Mouse (Mus musculus) kidney, postnatal 4 days (tissue): ENCODE measurements around the gene Rasl11a.
"Not testable (repeated sequence)": the region's sequence is repeated elsewhere in the genome, so short reads cannot be mapped to it uniquely, and the experiment has no call there.

Experiments
- DNase-seq, 2 experiments: peaks; one replicate each; pipeline ENCODE4 v3.0.0; 2021; ENCODE audit warnings: mixed read lengths in 2 of 2

Rasl11a gene

DNA sequence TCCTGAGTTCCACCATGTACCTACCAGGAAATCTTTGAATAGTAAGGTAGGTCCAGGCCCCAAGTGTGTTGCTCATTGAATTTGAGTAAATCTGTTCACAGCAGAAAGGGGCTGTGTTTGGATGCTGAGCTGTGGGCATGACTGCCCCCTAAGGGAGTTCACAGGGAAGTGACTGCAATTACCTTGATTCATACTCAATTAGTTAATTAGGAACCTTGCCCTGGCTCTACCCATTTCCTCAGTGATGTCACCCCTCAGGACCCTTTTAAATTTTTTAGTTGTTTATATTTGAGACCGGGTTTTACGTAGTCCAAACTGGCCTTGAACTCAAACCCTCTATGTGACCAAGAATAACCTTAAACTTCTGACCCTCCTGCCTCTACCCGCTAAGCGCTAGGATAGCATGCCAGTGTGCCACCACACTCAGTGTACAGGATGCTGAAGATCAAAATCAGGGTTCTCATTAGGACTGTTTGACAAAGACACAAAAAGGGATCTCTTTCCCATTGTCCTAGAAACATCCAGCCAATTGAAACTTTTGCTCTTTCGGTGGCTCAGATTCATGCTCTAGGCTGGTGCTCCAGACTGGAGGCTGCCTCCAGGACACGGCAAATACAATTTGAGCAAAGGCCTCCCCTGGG, 450 bp upstream of the Rasl11a start:
- no peak for DNase-seq

DNA sequence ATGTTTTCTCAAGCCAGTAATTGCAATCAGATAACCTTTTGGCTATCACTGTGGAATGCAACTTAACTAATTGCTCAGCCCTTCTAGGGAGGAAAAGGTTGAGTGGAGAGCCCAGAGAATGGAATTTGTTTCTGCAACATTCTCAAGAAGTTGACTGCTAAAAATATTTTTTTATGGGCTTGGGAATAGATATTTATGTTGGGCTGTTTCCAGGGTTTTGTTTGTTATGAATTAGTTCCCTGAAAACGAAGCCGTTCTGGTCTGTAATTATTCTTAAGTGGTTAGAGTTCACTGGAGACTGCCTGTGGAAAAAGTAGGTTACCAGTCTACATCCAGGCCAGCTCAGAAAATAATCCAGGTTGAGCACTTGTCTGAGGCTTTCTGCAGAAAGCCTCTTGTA, 1.6 kb downstream of the Rasl11a start:
- peak in 1 of 2 experiments; percentile 25 for DNase-seq

DNA sequence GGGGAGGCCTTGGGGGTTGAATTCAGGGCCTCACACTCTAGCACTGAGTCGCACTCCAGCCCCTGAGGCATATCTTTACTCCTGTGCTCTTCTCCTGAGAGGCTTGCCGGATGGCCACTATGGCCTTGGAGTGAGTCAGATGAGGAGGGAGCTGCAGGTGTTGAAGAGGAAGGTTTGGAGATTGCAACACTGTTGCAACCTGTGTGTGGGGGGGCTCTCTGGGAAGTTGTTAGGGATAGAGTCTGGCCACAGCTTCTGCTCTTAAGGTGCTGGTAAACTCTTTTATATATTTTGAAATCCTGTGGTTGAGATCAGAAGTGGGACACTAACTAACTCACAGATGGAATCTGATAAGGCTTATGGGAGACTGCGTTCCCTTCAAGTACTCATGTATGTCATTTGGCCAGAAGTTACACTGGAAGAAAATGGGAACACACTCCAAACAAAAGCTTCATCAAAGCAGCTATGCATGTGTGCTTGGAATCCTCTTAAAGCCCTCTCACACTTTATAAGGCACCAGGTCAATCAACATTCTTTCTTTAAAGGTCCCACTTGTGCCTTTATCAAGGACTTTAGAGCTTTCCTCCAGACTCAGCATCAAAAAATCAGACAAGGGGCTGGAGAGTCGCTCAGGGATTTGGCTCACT, 4.2 kb downstream of the Rasl11a start:
- no peak for DNase-seq

DNA sequence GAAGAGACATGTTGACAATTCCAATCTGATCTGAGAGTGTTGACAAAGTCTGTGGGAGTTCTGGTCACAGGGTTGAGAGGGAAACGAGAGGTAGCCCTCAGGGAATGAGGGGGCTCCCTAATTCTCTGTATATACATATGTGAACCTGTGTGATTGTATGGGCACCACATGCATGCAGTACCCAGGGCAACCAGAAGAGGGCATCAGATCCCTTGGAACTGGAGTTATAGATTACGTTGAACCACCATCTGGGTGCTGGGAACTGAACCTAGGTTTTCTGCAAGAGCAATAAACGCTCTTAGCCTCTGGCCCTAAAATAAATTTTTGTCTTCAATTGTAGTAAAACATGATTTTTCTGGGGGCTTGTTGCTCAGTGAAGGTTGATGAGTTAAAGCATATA, 11.2 kb downstream of the Rasl11a start:
- DNase-seq = no peak

DNA sequence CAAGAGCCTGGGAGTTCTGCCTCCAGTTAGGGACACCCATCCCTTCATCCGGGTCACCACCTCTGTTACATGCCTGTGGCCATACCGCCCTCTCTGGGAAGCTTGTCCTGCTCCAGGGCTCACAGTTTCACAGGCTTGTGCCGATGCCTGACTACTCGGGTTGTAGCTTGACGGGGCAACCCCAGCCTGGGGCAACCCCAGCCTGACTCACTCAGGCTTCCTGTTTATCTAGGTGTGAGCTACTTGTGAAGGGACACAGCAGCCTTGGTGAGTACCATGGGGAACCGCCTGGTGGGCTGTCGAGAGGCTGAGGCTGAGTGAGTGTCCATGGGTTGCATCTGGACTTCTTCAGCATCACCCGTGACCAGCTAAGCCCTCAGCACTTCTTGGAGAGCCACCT, 12.7 kb downstream of the Rasl11a start:
- DNase-seq = no peak

DNA sequence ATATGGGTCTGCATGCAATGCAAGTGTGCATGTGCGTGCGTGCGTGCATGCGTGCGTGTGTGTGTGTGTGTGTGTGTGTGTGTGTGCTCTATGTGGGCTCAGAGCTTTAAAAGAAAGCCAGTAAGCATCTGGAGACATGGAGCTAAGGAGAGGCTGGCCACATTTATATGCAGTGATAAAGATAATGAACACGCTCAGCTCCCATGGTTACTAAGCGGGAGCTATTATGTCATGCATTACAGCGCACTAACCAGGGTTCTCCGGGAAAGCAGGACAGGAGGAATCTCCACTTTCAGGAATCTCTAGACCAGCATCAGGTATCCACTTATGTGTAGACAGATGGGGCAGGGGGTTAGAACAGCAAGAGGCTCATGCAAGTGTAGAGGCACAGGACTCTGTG, 13.9 kb downstream of the Rasl11a start:
- no peak for DNase-seq

DNA sequence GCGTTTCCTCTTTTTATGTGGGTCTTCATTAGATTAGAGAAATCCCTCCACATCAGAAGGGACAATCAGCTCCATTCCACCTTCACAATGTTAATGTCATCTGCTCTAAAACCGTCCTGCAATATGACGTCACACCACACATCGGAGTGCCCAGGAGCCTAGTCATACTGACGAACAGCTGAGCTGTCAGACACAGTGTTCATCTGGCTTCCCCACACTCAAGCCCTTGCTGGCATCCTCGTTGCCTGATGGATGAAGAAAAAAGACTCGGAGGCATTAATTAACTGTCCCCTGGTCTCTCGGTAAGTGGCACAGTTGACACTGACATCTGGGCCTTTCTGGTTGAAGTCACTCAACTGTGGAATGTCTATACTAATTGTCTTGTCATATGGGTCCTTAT, 14.4 kb downstream of the Rasl11a start:
- DNase-seq = no peak

DNA sequence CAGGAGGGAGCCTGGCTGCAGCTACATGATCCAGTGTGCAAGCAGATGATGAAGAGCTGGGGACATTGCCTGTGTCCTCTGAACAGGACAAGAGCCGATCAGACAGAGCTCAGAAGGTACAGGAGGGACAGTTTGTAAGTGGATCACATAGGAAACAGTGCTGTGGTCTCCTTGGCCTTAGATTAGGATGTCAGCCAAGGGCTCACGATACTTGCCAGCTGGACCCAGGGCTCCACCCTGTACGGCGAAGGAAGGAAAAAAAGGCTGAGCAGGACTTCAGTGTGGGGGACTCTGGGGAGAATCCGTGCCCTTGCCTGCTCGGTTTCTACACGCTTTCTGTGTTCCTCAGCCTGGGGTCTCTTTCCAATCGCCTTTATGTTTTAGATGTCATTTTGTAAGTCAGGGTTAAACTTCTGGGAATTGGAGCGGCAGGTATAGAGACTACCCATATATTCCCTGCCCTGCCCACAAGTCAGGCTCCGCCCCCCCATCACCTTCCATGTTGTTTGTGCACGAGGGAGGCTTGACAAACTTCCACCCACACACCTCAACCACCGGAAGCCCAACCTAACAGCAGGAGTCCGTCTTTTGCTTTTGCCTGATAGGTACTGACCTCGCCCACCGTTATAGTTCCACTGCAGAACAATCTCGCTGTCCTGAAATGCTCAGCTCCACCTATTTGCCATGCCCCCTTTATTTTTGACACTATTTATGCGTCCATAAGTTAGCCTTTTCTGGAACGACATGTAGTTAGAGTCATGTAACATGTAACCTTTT, 15.5 kb downstream of the Rasl11a start:
- DNase-seq = peak in 1 of 2 experiments; percentile 35

DNA sequence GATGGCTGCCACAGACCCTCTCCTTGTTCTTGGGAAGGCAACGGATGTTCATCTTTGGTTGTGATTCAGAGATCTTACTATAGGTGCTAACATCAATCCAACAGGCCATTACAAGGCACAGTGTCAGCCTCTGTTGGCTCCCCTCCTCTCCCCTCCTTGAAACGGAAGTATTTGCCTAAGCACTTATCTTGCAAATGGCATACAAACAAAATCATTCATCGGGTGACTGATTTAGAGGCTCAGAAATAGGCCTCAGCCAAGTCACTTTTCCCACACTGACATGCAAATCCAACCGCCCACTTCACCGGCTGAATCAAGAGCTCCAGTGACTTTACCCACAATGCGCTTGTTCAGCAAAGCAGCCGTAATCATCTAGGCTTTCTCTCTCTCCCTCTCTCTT, 16.7 kb downstream of the Rasl11a start:
- DNase-seq = peak in 1 of 2 experiments; percentile 36

DNA sequence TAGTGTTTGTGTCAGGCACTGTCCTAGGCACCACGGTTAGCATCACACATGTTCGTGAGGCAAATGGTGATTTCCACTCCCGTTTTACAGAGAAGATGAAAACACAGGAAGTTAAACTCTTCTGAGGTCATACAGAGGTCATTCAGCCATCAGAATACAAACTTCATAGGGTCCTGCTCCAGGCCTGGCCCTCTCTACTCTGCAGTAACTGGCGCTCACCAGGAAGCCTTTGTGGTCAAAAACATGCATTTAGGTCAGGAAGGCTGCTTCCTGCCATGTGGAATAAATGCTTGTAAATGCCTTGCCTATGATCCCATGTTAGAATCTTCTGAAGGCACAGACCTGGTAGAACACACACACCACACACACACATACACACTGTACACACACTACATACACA, 20.6 kb downstream of the Rasl11a start:
- no peak for DNase-seq

DNA sequence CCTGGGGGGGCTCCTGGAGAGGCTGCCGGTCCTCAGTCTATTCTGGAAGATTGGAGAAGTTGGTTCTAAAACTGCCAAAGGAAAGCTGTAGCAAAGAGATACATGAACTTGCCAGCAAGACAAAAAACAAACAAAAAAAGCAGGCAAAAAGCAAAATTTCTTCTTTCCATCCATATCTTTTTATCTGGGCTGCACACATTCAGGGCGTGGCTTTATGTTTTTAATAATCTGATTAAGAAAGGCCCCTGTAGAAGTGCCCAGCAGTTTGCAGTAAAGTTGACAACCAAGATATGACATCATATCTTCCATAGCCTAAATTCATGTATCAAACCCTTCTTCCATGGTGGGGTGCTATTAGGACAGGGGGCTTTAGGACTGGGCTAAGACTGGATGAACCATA, 21.4 kb downstream of the Rasl11a start:
- no peak for DNase-seq

DNA sequence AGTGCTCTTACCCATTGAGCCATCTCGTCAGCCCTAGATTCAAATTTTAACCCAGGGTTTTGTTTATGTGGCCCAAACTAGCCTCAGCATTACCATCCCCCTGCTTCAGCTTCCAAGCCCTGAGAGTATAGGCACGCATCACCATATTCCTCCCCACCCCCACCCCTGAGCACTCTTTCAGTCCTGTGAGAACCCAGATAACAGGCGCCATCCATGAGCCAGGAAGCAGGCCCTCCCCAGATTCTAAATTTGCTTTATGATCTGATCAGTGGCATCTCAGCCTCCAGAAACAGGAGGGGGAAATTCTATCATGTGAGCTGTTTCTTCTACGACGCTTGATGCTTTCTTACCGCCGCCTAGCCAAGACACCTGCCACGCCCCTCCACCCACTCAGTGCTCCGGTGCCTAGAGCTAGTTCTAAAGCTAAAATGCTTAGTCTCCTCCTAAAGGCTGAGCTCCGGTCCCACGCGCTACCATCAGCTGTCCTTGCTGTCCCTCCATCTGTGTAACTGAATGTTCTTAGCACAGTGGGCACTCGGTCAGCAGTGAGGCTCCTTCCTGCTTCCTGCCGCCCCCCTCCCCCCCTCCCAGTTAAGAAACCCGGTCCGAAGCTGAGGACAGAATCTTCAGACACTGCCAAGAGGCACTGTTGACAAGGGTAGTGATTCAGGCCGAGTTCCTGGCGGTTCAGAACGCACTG, 22.5 kb downstream of the Rasl11a start:
- DNase-seq = peak; percentile 53 to 74

DNA sequence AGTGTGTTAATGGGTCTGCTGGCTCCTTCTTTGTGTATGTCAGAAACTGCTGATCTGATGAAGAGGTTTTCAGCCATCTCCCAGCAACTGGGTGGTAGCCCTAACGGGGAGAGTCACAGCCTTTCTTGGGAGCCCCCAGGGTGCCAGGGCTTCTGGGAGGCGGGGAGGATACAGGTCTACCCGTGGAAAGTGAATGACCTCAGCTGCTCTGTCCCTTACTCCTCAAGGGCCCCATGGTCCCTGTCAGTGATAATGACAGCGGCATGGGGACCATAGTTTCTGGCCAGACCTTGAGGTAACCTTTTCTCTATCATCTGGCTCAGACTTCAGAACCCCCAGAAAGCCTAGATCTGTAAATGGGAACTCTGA, 23.1 kb downstream of the Rasl11a start:
- no peak for DNase-seq

DNA sequence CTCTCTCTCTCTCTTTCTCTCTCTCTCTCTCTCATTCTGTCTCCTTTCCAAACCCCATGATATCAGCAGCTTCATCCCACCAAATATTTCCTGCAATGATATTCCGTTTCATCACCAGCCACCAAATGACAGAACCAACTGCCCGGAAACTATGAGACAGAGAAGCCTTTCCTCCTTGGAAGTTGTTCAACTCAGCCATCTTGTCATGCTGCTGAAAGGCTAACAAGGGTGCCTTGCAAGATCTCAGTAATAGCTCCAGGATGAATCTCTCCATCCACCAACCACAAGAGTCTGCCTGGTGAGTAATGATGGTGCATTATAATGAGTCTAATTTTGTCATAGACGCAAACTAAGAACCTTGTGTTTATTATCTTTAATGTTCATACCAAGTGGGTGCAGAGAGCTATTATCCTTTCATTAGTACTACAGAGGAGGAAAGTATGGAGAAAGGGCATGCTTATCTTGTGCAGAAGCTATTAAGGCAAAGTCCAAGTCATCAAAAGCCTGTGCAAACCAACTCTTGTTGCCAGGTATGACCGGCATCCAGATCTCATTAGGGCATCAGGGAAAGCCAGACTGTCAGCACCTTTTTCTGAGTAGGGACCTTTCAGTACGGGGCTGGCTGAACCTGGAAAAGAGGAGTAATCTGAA, 28.2 kb downstream of the Rasl11a start:
- no peak for DNase-seq

DNA sequence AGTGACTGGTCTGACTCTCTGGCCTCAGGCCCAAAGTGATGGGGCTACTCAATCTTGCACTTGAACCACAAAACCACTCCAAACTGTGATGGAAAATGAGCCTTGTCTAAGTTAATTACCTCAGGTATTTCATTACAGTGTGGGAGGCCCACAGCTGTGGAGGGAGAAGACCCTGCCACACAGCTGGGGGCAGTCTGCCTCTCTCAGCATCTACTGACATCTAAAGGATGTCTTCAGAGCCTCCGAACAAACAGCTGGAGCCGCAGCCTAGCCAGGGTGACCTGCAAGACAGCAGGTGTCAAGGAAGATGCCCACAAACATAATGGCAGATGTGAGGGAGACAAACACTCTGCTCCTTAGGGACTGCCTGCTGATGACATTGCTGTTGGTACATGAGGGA, 31.2 kb downstream of the Rasl11a start:
- DNase-seq = peak in 1 of 2 experiments; percentile 35

DNA sequence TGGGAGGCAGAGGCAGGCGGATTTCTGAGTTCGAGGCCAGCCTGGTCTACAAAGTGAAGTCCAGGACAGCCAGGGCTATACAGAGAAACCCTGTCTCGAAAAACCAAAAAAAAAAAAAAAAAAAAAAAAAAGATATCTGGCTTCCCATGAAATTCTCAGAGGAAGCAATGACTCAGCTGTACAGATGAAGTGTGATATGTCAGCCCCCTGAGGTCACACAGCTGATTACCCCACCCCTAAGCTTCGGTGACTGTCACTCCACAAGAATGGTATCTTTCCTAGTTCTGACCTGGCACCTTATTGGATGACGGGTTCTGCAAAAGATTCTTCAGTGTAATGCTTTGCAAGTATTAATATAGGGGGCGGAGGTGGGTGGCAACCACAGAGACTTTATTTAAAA, 33.0 kb downstream of the Rasl11a start:
- DNase-seq = not testable (repeated sequence)

DNA sequence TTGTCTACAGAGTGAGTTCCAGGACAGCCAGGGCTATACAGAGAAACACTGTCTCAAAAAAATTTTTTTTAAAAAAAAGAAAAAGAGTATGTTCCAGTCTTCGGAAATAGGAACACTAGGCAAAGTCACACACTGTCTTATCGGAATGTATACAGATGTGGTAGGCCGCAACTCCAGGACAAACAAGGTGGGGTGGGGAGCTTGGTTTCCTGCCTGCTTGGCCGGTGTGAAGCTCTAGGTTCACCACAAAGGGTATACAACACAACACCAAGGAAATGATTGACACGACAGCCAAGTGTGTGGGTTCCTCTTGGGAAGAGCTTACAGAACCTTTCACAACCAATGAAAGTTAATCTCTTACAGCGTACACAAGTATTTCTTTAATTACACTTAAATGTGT, 37.4 kb downstream of the Rasl11a start:
- DNase-seq = no peak

DNA sequence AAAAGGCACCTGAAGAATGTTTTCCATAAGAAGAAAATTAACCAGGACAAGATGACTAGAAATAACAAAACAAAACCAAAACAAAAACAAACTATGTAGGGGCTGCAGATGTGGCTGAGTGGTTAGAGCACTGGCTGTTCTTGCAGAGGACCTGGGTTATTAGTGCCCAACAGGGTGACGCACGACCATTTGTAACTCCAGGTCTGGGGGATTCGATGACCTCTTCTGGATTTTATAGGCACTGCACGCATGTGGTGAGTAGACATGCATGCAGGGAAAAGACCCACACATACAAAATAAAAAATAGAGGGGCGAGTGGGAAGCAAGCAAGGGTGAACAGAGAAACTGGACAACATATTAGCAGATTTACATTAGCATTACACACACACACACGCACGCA, 38.2 kb downstream of the Rasl11a start:
- DNase-seq = no peak

DNA sequence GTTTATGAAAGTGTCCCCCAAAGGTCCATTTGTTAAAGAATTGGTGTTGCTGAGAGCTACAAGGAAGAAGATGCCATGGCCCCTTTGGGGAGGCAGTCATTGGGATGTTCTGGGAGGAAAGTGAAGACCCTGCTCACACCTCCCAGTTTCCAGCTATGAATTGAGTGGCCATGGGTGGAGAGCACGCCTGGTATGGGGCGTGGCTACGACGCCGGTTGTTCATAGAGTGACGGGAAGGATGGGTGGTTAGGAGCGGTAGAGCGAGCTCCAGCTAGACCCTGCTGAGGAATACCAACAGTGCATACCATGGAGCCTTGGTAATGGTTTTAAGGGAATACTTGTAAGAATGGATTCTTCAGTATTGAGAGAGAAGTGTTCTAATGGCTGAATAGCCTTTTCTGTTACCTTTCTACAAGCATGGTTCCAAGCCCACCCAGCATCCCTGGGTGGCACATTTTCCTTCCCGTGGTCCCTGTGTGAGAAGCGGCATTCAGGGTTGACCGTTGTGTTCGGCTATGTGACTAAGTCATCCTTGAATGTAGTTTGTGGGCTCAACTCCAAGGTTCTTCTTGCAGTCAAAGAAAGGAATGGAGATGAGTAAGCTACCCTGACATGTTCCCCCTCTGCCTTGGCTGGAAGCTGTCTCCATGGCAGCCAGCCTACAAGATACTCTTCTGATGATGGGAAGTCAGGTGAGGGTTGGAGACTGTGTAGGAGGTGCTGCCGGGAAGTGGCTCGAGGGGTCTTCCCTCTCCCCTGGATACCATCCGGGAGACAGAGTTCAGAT, 38.8 kb downstream of the Rasl11a start:
- DNase-seq = no peak

DNA sequence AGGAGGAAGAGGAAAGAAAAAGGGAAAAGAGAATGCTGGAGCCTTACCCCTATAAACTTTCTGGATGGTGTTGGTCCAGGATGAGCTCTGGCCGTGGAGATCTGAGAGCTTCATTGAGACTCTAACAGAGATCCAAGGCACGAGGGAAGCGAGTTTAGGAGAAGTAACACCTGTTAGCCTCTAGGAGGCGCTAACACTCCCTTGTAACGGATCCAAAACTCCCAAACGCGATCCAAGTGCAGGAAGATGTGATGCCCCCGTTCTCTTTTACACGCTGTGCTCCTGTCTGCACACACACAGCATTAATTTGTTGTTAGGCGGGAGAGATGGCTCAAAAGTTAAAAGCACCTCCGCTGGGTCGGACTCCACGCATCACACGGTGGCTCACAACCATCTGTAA, 46.3 kb downstream of the Rasl11a start:
- no peak for DNase-seq

DNA sequence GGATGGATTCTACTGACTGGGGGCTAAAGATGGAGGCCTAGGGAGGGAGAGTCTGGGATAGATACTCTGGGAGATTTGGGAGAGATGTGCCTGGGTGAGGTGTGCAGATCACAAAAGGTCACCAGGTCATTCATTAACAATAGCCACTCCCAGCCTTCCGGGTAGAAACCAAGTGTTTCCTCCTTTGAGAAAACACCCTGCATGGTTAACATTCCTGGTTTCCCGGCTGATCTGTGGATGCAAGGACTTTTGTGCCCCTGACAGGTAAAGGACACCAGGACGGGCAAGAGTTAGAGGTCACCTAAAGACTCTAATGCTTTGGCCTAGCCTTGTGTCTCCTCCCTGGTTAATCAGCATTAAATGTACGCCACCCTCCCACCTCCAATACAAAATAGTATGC, 48.0 kb downstream of the Rasl11a start:
- no peak for DNase-seq

DNA sequence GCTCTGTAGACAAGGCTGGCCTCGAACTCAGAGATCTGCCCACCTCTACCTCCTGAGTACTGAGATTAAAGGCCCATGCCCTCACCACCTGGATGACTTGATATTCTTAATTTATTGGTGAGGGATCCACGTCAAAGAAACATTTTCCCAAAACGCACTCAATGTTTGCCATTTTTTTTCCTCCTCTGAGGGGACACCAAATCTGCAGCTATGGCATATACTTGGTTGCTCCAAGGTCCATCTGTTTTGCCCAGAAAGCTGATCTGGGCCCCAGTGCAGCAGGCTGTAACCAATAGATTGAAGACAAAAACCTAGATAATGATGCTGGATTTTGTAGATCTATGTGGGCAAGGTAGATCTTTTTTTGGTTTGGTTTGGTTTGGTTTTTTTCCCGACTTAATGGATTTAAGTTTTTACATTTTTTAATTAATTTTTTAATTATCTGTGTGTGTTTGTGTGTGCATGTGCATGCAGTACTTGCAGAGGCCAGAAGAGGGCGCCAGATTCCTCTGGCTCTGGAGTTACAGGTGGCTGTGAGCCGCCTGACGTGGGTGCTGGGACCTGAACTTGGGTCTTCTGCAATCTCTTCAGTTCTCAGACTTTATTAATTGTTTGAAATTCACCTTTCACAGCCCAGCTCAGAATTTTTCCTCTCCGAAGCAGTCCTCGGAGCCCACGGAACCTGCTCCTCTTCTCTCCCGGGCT, 48.8 kb downstream of the Rasl11a start:
- no peak for DNase-seq
